Mouse (Mus musculus): Measurements from ENCODE around the gene Rcc1. TPM values are rescaled to one million over a fixed set of nuclear protein-coding genes. Genes with fewer than 3 reads are reported as not detected.

Gene Rcc1
- 20.0 and 22.4 TPM in 2 replicates for polyA plus RNA-seq (2014; fragmentation: Nextera tagmentation; extraction: Ambion mirVana)

- ATAC-seq (ENCODE audit: low FRiP score) (peak; percentile 93), DNase-seq (ENCODE audit: low spot score) (peak; percentile 90)
- Histone ChIP-seq H3K27me3 (ENCODE audit: control insufficient read depth, insufficient read depth, low read length) (no peaks in the 10 kb centered on the region), H3K9ac (peak within 1 kb of the TSS; percentile 76), H3K36me3 (replicated peaks; ENCODE audit: control insufficient read depth, insufficient read depth) (peaks cover 40% of the 10 kb centered on the region), H3K4me2 (replicated peaks) (peak within 1 kb of the TSS; percentile 72), H3K4me3 (replicated peaks; ENCODE audit: low read length) (peak within 1 kb of the TSS; percentile 61), H3K9me3 (ENCODE audit: control insufficient read depth, low read length) (no peaks in the 10 kb centered on the region), H3K4me1 (replicated peaks; ENCODE audit: control insufficient read depth, insufficient read depth, low read length) (peaks cover 11% of the 10 kb centered on the region), H3K27ac (peak within 1 kb of the TSS; percentile 87)
- WGBS = under 1% methylated on average over 31 of the region's 31 CpGs
Observed at GRCm38 (mm10) chr4:132353481-132353885, at the start of gene Rcc1. Rcc1 (minus strand) TSS chr4:132353605.

DNA sequence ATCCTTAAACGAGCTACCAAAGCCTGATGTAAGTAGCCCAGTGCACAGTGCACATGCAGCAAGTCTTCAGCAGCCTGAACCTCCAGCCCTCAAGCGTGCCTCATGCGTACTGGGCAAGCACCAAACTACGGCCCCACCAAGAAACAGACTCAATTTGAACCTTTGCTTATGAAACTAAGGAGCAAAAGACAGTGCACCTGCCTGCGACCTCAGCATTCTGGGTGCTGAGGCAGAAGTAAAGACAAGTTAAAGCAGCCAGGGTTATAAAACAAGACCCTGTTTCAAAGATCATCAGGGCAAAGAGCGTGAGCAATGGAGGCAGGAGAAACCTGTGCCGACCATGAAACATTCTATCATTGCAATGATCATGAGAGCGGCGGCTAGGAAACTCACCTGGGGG is 47.6 kb upstream of the Rcc1 start:
- no peak overlapping the region for H3K4me3 ChIP-seq (replicated peaks; ENCODE audit: low read length)
- 96% methylated on average over 9 of the region's 9 CpGs for WGBS
- no peak for ATAC-seq (ENCODE audit: low FRiP score)

GRCm38 (mm10) chr4:132398863-132399262 is 45.5 kb upstream of the Rcc1 start:
- Histone ChIP-seq H3K4me1 (replicated peaks; ENCODE audit: control insufficient read depth, insufficient read depth, low read length) (no peaks in the 10 kb centered on the region; the same call in 1 of the 2 replicates), H3K4me3 (replicated peaks; ENCODE audit: low read length) (no peak overlapping the region), H3K4me2 (replicated peaks) (no peak overlapping the region), H3K9me3 (ENCODE audit: control insufficient read depth, low read length) (no peaks in the 10 kb centered on the region), H3K9ac (no peak overlapping the region), H3K27ac (no peak overlapping the region), H3K27me3 (ENCODE audit: control insufficient read depth, insufficient read depth, low read length) (no peaks in the 10 kb centered on the region), H3K36me3 (replicated peaks; ENCODE audit: control insufficient read depth, insufficient read depth) (no peaks in the 10 kb centered on the region)
- ATAC-seq (ENCODE audit: low FRiP score) (no peak), DNase-seq (ENCODE audit: low spot score) (no peak)
- 83% methylated on average over 5 of the region's 5 CpGs for WGBS

More for the DNA sequence above, 47.6 kb upstream of the Rcc1 start:
- Histone ChIP-seq H3K9ac (no peak overlapping the region), H3K9me3 (ENCODE audit: control insufficient read depth, low read length) (no peaks in the 10 kb centered on the region), H3K27me3 (ENCODE audit: control insufficient read depth, insufficient read depth, low read length) (no peaks in the 10 kb centered on the region), H3K27ac (no peak overlapping the region), H3K4me2 (replicated peaks) (no peak overlapping the region), H3K36me3 (replicated peaks; ENCODE audit: control insufficient read depth, insufficient read depth) (no peaks in the 10 kb centered on the region), H3K4me1 (replicated peaks; ENCODE audit: control insufficient read depth, insufficient read depth, low read length) (no peaks in the 10 kb centered on the region; the same call in 1 of the 2 replicates)
- no peak for DNase-seq (ENCODE audit: low spot score)

GRCm38 (mm10) chr4:132398045-132398774 is 44.8 kb upstream of the Rcc1 start:
- no peak overlapping the region for H3K4me3 ChIP-seq (replicated peaks; ENCODE audit: low read length)
- H3K9ac ChIP-seq = no peak overlapping the region
- H3K4me2 ChIP-seq (replicated peaks) = peak overlapping the region; percentile 38
- ATAC-seq (ENCODE audit: low FRiP score) (peak; percentile 57; the same call in 1 of the 2 replicates), DNase-seq (ENCODE audit: low spot score) (peak; percentile 58)
- H3K9me3 ChIP-seq (ENCODE audit: control insufficient read depth, low read length) = no peaks in the 10 kb centered on the region
- no peaks in the 10 kb centered on the region for H3K27me3 ChIP-seq (ENCODE audit: control insufficient read depth, insufficient read depth, low read length)
- no peak overlapping the region for H3K27ac ChIP-seq
- H3K36me3 ChIP-seq (replicated peaks; ENCODE audit: control insufficient read depth, insufficient read depth) = no peaks in the 10 kb centered on the region
- WGBS = 40% methylated on average over 11 of the region's 11 CpGs
- H3K4me1 ChIP-seq (replicated peaks; ENCODE audit: control insufficient read depth, insufficient read depth, low read length) = no peaks in the 10 kb centered on the region; the same call in 1 of the 2 replicates

- Histone ChIP-seq H3K9ac (no peak overlapping the region), H3K9me3 (ENCODE audit: control insufficient read depth, low read length) (no peaks in the 10 kb centered on the region), H3K36me3 (replicated peaks; ENCODE audit: control insufficient read depth, insufficient read depth) (no peaks in the 10 kb centered on the region), H3K4me2 (replicated peaks) (no peak overlapping the region), H3K27me3 (ENCODE audit: control insufficient read depth, insufficient read depth, low read length) (no peaks in the 10 kb centered on the region), H3K4me3 (replicated peaks; ENCODE audit: low read length) (no peak overlapping the region), H3K4me1 (replicated peaks; ENCODE audit: control insufficient read depth, insufficient read depth, low read length) (no peaks in the 10 kb centered on the region; the same call in 1 of the 2 replicates), H3K27ac (no peak overlapping the region)
- WGBS = 90% methylated on average over 3 of the region's 3 CpGs
- no peak for DNase-seq (ENCODE audit: low spot score)
- no peak for ATAC-seq (ENCODE audit: low FRiP score)
Observed at GRCm38 (mm10) chr4:132397120-132397519, 43.7 kb upstream of the Rcc1 start.

DNA sequence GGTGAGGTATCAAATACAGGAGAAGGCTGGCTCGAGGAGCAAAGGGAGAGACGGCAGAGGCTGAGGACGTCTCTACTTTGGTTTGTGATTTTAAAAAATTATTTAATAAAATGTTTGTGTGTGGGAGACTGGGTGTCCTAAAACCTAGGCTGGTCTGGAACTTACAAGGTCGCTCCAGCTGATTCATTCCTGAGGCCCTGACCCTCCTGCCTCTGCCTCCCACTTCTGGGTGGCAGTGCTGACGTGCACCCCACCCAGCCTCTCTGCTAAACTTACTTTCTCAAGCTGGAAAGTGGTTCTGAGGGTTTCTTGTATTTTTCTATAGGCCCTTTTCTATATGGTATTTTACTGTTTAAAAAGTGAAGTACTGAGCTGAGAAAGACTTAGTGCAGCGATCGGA is 42.8 kb upstream of the Rcc1 start:
- no peaks in the 10 kb centered on the region for H3K27me3 ChIP-seq (ENCODE audit: control insufficient read depth, insufficient read depth, low read length)
- no peak for ATAC-seq (ENCODE audit: low FRiP score)
- H3K27ac ChIP-seq = no peak overlapping the region
- no peaks in the 10 kb centered on the region for H3K9me3 ChIP-seq (ENCODE audit: control insufficient read depth, low read length)
- H3K4me3 ChIP-seq (replicated peaks; ENCODE audit: low read length) = no peak overlapping the region
- no peak for DNase-seq (ENCODE audit: low spot score)
- no peak overlapping the region for H3K9ac ChIP-seq
- no peaks in the 10 kb centered on the region for H3K36me3 ChIP-seq (replicated peaks; ENCODE audit: control insufficient read depth, insufficient read depth)
- WGBS = 96% methylated on average over 7 of the region's 7 CpGs
- no peaks in the 10 kb centered on the region; the same call in 1 of the 2 replicates for H3K4me1 ChIP-seq (replicated peaks; ENCODE audit: control insufficient read depth, insufficient read depth, low read length)
- H3K4me2 ChIP-seq (replicated peaks) = no peak overlapping the region

DNA sequence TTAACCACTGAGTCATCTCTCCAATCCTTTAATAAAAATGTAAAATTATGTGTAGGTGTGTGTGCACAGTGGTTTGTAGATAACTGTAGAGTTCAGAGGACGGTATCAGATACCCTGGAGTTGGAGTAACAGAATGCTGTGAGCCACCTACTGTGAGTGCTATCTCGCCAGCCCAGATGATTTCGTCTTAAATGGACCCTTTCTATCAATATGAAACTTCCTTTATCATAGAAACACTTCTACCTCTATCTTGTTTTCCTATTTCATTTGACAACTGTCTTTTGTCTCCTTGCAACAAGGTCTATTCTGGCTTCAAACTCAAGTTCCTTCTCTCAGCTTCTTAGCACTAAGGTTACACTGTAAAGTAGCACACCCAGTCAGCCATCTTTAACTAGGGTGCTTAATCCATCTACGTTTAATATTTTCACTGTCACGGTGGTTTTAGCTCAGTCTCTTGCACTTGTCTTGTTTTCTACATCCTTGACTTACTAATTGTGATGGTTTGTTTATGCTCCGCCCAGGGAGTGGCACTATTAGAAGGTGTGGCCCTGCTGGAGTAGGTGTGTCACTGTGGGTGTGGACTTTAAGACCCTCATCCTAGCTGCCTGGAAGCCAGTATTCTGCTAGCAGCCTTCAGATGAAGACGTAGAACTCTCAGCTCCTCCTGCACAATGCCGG is 37.8 kb upstream of the Rcc1 start:
- no peaks in the 10 kb centered on the region for H3K36me3 ChIP-seq (replicated peaks; ENCODE audit: control insufficient read depth, insufficient read depth)
- H3K27ac ChIP-seq = no peak overlapping the region
- H3K27me3 ChIP-seq (ENCODE audit: control insufficient read depth, insufficient read depth, low read length) = no peaks in the 10 kb centered on the region
- H3K9me3 ChIP-seq (ENCODE audit: control insufficient read depth, low read length) = no peaks in the 10 kb centered on the region
- H3K4me2 ChIP-seq (replicated peaks) = no peak overlapping the region
- no peak for ATAC-seq (ENCODE audit: low FRiP score)
- WGBS = 96% methylated on average over 8 of the region's 8 CpGs
- no peaks in the 10 kb centered on the region for H3K4me1 ChIP-seq (replicated peaks; ENCODE audit: control insufficient read depth, insufficient read depth, low read length)
- no peak overlapping the region for H3K4me3 ChIP-seq (replicated peaks; ENCODE audit: low read length)
- DNase-seq (ENCODE audit: low spot score) = no peak
- no peak overlapping the region for H3K9ac ChIP-seq

- WGBS = 89% methylated on average over 4 of the region's 4 CpGs
- Histone ChIP-seq H3K27ac (no peak overlapping the region), H3K27me3 (ENCODE audit: control insufficient read depth, insufficient read depth, low read length) (no peaks in the 10 kb centered on the region), H3K4me3 (replicated peaks; ENCODE audit: low read length) (no peak overlapping the region), H3K36me3 (replicated peaks; ENCODE audit: control insufficient read depth, insufficient read depth) (no peaks in the 10 kb centered on the region), H3K9me3 (ENCODE audit: control insufficient read depth, low read length) (no peaks in the 10 kb centered on the region), H3K9ac (no peak overlapping the region), H3K4me1 (replicated peaks; ENCODE audit: control insufficient read depth, insufficient read depth, low read length) (no peaks in the 10 kb centered on the region), H3K4me2 (replicated peaks) (no peak overlapping the region)
- ATAC-seq (ENCODE audit: low FRiP score) (no peak), DNase-seq (ENCODE audit: low spot score) (no peak)
Observed at GRCm38 (mm10) chr4:132389302-132389701, 35.9 kb upstream of the Rcc1 start.

GRCm38 (mm10) chr4:132387617-132388016 is 34.2 kb upstream of the Rcc1 start:
- no peak overlapping the region for H3K9ac ChIP-seq
- ATAC-seq (ENCODE audit: low FRiP score) = no peak
- no peaks in the 10 kb centered on the region for H3K36me3 ChIP-seq (replicated peaks; ENCODE audit: control insufficient read depth, insufficient read depth)
- H3K4me1 ChIP-seq (replicated peaks; ENCODE audit: control insufficient read depth, insufficient read depth, low read length) = no peaks in the 10 kb centered on the region
- H3K27ac ChIP-seq = no peak overlapping the region
- H3K4me2 ChIP-seq (replicated peaks) = no peak overlapping the region
- no peak overlapping the region for H3K4me3 ChIP-seq (replicated peaks; ENCODE audit: low read length)
- 79% methylated on average over 5 of the region's 5 CpGs for WGBS
- DNase-seq (ENCODE audit: low spot score) = no peak
- H3K27me3 ChIP-seq (ENCODE audit: control insufficient read depth, insufficient read depth, low read length) = no peaks in the 10 kb centered on the region
- no peaks in the 10 kb centered on the region for H3K9me3 ChIP-seq (ENCODE audit: control insufficient read depth, low read length)
